Mouse (Mus musculus) CH12.LX (cell line): Measurements from ENCODE around the gene Il17rb.

Experiments used
- BHLHE40 ChIP-seq: IDR thresholded peaks from 2 replicates; pipeline ENCODE4 v1.6.1; 2011; ENCODE audit warnings: mild to moderate bottlenecking, low read depth, low read length, improper control_type of control experiment
- CTCF ChIP-seq, 2 experiments: IDR thresholded peaks in 1 of 2; conservative IDR thresholded peaks in 1 of 2; 2 replicates each; pipeline ENCODE4 v1.5.1; 2011 to 2012; ENCODE audit warnings: low read depth in 2 of 2, low read length in 2 of 2, improper control_type of control experiment in 1 of 2, inconsistent platforms in 1 of 2, mild to moderate bottlenecking in 1 of 2, moderate library complexity in 1 of 2
- E2F4 ChIP-seq: IDR thresholded peaks from 2 replicates; pipeline ENCODE4 v1.6.1; 2011; ENCODE audit warnings: low read depth, low read length, improper control_type of control experiment; ENCODE audit not compliant: insufficient replicate concordance
- EP300 ChIP-seq: IDR thresholded peaks from 2 replicates; pipeline ENCODE4 v1.6.1; 2011; ENCODE audit warnings: low read length, improper control_type of control experiment
- MAFK ChIP-seq: IDR thresholded peaks from 2 replicates; pipeline ENCODE4 v1.6.1; 2011; ENCODE audit warnings: low read length, improper control_type of control experiment; ENCODE audit not compliant: insufficient replicate concordance
- TCF12 ChIP-seq: IDR thresholded peaks from 2 replicates; pipeline ENCODE4 v1.6.1; 2014; ENCODE audit warnings: low read depth, mild to moderate bottlenecking, inconsistent platforms, low read length, improper control_type of control experiment
- ZC3H11A ChIP-seq: IDR thresholded peaks from 2 replicates; pipeline ENCODE4 v1.6.1; 2012; ENCODE audit warnings: low read depth, mild to moderate bottlenecking, inconsistent platforms, low read length, improper control_type of control experiment
- ZNF384 ChIP-seq: IDR thresholded peaks from 2 replicates; pipeline ENCODE4 v1.6.1; 2012; ENCODE audit warnings: low read depth, low read length, improper control_type of control experiment, inconsistent platforms

GRCm38 (mm10) chr14:30043356-30043940 is 34.8 kb upstream of the Il17rb start:
- TF ChIP-seq E2F4 (no peak), CTCF (conservative IDR thresholded peaks at IDR 0.05 in 1 of 2, IDR thresholded peaks at IDR 0.05 in 1 of 2; ENCODE audit: low read depth in 2 of 2, low read length in 2 of 2) (no peak), ZC3H11A (no peak), ZNF384 (peak; percentile 75), EP300 (no peak), BHLHE40 (no peak), TCF12 (no peak), MAFK (no peak)
